Mouse (Mus musculus): ENCODE data around the gene Gria2. TPM values are rescaled to one million over a fixed set of nuclear protein-coding genes. Genes with fewer than 3 reads are reported as not detected.

The Gria2 gene
- polyA plus RNA-seq, 1 experiment from 2014 or later: 5.7 TPM

DNA sequence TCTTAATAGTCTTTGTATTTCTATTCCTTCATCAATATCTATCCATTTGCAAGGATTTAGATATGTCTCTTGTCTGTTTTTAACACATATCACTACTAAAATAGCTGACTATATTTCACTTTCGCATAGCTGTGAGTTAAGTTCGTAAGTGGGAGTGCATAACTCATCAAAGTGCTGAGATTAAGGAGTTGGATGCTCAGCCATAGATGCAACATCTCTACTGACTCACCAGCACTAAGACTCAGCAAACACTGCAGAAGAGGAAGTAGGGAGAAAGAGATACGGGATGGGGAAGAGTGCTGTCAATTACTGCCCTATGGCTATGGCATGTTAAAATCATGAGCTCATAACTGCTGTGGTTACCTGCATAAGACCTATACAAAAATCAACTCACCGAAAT lies 29.4 kb downstream of the Gria2 start:
- H3K27me3 ChIP-seq: no peaks in the 10 kb centered on the region
- no peak overlapping the region for H3K27ac ChIP-seq
- 79% methylated on average over 4 of the region's 4 CpGs for WGBS
- ATAC-seq (ENCODE audit: insufficient number of reproducible peaks, low FRiP score, low TSS enrichment, low read depth): no peak
- no peaks in the 10 kb centered on the region for H3K9me3 ChIP-seq
- no peaks in the 10 kb centered on the region for H3K36me3 ChIP-seq
- H3K9ac ChIP-seq: no peak overlapping the region
- no peak overlapping the region for H3K4me2 ChIP-seq
- no peak overlapping the region for H3K4me3 ChIP-seq
- 0 out of 2 replicates have a peak, but pooled peaks cover 2% of the 10 kb centered on the region for H3K4me1 ChIP-seq

DNA sequence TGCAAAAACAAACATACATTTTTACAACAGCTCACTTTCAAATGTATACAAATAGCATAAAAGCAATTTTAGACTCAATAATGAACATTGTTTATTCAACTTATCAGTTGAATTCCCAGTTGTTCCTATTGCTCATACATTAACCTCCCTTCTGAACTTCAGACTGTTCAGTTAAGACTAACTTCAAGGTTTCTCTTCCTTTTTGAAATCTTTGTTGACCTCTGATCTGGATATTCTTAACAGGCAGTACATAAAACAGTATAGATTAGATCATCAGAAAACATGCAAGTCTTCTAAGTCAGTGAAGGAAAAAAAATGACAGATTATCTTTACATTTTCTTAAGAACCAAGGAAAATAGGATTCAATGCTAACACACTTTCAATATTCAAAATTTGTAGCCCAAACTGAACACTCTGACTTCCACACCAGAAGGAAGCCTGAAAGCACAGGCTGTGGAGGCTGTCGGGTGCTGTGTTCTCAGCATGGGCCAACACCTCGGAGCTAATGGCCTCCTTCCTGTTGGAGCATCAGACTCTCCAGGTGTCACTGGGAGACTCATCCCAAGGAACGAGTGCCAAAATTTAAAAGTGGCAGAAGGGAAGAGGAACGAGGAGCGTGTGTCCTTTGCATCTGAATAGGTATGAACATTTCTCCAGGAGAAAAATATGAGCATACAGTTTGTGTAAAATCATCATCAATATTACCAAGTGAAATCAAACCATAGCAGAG lies 33.0 kb downstream of the Gria2 start:
- no peak overlapping the region for H3K9ac ChIP-seq
- H3K36me3 ChIP-seq: no peaks in the 10 kb centered on the region
- no peak overlapping the region for H3K4me2 ChIP-seq
- H3K4me1 ChIP-seq: 0 out of 2 replicates have a peak, but pooled peaks cover 2% of the 10 kb centered on the region
- ATAC-seq (ENCODE audit: insufficient number of reproducible peaks, low FRiP score, low TSS enrichment, low read depth): no peak
- no peaks in the 10 kb centered on the region for H3K9me3 ChIP-seq
- H3K27ac ChIP-seq: no peak overlapping the region
- H3K4me3 ChIP-seq: no peak overlapping the region
- no peaks in the 10 kb centered on the region for H3K27me3 ChIP-seq
- WGBS: 59% methylated on average over 5 of the region's 5 CpGs

DNA sequence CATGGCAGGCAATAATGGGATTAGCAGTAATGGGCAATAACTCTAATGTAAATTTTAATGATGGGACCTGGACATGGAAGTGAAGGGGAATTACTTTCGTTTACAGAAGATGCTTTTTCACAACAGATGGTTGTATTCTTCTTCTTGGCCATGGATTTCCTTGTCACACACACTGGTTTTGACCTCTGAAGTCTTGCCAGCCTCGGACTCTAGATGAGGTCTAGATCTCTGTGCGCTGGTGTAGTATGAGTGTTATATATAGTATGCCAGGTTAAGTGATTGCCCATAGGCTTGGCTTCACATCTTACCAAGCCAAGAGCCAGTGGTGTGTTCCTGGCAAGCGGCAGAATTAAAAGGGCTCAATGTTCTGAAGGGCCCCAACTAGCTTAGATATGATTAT lies 43.7 kb downstream of the Gria2 start:
- Histone ChIP-seq H3K4me3 (no peak overlapping the region), H3K27ac (no peak overlapping the region)
- ATAC-seq (ENCODE audit: insufficient number of reproducible peaks, low FRiP score, low TSS enrichment, low read depth): no peak

DNA sequence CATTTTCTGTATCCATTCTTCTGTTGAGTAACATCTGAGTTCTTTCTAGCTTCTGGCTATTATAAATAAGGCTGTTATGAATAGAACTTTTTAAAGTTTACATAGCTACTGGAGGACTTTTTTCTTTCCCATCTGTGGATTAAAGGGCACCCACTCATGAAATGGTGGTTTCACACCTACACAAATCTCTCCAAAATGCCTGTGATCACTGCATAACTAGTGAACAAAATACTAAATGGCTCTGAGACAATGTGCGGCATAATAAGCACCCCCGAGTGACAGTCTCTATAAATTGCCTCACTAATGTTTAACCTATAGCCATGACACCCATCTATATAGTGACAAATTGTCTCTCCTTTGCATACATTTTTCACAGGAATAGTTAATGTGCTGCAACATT lies 44.3 kb downstream of the Gria2 start:
- Histone ChIP-seq H3K27ac (no peak overlapping the region), H3K36me3 (no peaks in the 10 kb centered on the region), H3K9me3 (no peaks in the 10 kb centered on the region), H3K9ac (no peak overlapping the region), H3K4me1 (no peaks in the 10 kb centered on the region), H3K4me3 (no peak overlapping the region), H3K27me3 (no peaks in the 10 kb centered on the region), H3K4me2 (no peak overlapping the region)
- ATAC-seq (ENCODE audit: insufficient number of reproducible peaks, low FRiP score, low TSS enrichment, low read depth): no peak
- 94% methylated on average over 2 of the region's 2 CpGs for WGBS

More for the DNA sequence above, 43.7 kb downstream of the Gria2 start:
- no peaks in the 10 kb centered on the region for H3K4me1 ChIP-seq
- H3K27me3 ChIP-seq: no peaks in the 10 kb centered on the region
- 81% methylated on average over 4 of the region's 4 CpGs for WGBS
- H3K4me2 ChIP-seq: no peak overlapping the region
- no peaks in the 10 kb centered on the region for H3K36me3 ChIP-seq
- H3K9ac ChIP-seq: no peak overlapping the region
- H3K9me3 ChIP-seq: no peaks in the 10 kb centered on the region

DNA sequence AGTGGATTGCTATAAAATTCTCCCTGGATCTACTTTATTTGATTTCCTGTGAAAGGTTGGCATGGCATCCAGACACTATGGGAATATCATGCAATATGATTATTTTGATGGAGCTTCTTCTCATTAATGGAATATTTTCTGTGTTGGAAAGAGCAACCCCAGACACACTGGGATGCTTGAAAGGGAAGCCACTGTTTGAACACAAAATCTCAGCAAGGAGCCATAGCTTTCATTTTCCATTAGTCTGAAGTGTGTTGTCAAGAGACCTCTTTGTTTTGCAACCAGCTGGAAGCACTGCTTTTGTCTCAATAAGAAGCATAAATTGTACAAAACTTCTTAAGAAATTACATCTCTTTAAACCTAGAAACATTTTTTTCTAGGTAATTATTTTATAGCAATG lies 51.8 kb downstream of the Gria2 start:
- Histone ChIP-seq H3K9ac (no peak overlapping the region), H3K27ac (no peak overlapping the region), H3K36me3 (no peaks in the 10 kb centered on the region), H3K4me2 (no peak overlapping the region), H3K9me3 (no peaks in the 10 kb centered on the region), H3K4me3 (no peak overlapping the region), H3K4me1 (no peaks in the 10 kb centered on the region), H3K27me3 (no peaks in the 10 kb centered on the region)
- no peak for ATAC-seq (ENCODE audit: insufficient number of reproducible peaks, low FRiP score, low TSS enrichment, low read depth)

DNA sequence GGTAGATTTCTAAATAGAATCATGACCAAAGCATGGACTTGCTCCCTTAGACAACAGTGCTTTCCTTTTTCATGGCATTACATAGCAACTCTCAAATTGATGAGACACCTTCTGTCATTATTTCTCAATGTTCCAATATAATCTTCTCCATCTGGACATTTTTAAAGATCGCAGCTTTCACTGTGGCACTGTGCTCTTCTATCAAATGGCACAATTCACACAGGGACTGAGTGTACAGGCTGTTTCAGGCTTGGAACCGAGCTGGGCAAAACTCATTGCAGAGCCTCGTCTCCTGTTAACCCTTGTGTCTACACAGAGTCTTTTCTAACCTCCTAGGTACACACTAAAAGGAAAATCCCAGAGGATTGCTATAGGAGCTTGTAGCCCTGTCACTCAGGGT lies 77.4 kb downstream of the Gria2 start:
- H3K36me3 ChIP-seq: no peaks in the 10 kb centered on the region
- H3K4me3 ChIP-seq: no peak overlapping the region
- H3K27me3 ChIP-seq: no peaks in the 10 kb centered on the region
- no peaks in the 10 kb centered on the region for H3K9me3 ChIP-seq
- no peak overlapping the region for H3K9ac ChIP-seq
- ATAC-seq (ENCODE audit: insufficient number of reproducible peaks, low FRiP score, low TSS enrichment, low read depth): no peak
- H3K4me1 ChIP-seq: no peaks in the 10 kb centered on the region
- 60% methylated on average over 3 of the region's 3 CpGs for WGBS
- no peak overlapping the region for H3K27ac ChIP-seq
- no peak overlapping the region for H3K4me2 ChIP-seq

DNA sequence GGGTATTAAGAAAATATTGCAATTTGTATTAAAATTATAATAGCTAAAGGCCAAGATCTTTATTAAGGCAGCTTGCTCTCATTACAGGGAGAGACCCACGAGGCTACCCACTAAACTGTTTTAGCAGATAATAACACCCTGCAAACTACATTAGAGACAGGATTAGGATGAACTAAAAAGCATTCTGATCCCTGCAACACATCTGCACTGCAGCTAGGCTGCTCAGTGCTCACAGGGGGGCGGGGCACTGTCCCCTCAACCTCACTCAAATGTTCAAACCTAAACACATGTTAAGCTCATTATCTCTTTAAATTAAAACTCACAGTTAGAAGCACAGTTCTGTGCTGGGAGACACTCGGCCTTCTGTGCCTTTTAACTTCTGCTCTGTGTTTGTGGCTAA lies 89.5 kb downstream of the Gria2 start:
- H3K4me2 ChIP-seq: no peak overlapping the region
- ATAC-seq (ENCODE audit: insufficient number of reproducible peaks, low FRiP score, low TSS enrichment, low read depth): no peak
- H3K27ac ChIP-seq: no peak overlapping the region
- H3K4me3 ChIP-seq: no peak overlapping the region
- H3K9me3 ChIP-seq: no peaks in the 10 kb centered on the region
- WGBS: 24% methylated on average over 3 of the region's 3 CpGs
- H3K36me3 ChIP-seq: no peaks in the 10 kb centered on the region
- no peaks in the 10 kb centered on the region for H3K4me1 ChIP-seq
- no peaks in the 10 kb centered on the region for H3K27me3 ChIP-seq
- H3K9ac ChIP-seq: no peak overlapping the region

DNA sequence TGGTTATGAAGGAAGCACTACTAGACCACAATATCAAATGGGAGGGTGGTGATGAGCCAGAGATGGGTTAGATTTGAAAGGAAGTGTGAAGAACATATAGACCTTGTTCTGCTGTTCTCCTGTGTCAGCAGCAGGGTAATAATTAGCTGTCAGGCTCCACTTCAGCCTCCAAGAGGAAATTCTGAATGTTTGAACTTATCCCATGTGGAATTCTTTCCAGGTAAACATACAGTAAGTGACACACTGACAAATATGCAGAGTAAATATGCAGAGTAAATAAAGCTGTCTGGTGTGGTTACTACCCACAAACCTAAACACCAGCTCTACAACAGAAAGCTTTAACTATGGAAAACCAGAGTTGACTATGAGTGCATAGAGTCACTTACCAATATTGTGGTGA lies 93.6 kb downstream of the Gria2 start:
- no peaks in the 10 kb centered on the region for H3K36me3 ChIP-seq
- H3K4me3 ChIP-seq: no peak overlapping the region
- H3K27ac ChIP-seq: no peak overlapping the region
- no peak for ATAC-seq (ENCODE audit: insufficient number of reproducible peaks, low FRiP score, low TSS enrichment, low read depth)
- H3K9ac ChIP-seq: no peak overlapping the region
- no peaks in the 10 kb centered on the region for H3K27me3 ChIP-seq
- no peak overlapping the region for H3K4me2 ChIP-seq
- no peaks in the 10 kb centered on the region for H3K9me3 ChIP-seq
- no peaks in the 10 kb centered on the region for H3K4me1 ChIP-seq

DNA sequence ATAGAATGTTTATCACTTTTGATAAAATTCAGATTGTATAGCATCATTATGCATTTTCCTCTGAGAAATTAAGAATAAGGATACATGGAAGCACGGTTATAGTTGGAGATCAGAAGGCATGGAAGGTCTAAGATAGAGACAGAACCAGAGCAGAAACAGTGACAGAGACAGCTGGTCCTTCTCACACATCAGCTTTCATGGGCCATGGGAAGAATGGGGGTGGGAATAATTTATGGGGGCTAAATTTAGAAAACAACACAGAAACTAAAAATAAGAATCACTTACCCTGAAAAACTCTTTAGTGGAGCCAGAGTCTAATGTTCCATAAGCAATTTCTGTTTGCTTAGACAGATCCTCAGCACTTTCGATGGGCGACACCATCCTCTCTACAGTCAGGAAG lies 100.5 kb downstream of the Gria2 start:
- no peak overlapping the region for H3K27ac ChIP-seq
- no peaks in the 10 kb centered on the region for H3K9me3 ChIP-seq
- no peaks in the 10 kb centered on the region for H3K36me3 ChIP-seq
- H3K4me3 ChIP-seq: no peak overlapping the region
- WGBS: 95% methylated on average over 3 of the region's 3 CpGs
- H3K27me3 ChIP-seq: no peaks in the 10 kb centered on the region
- H3K4me2 ChIP-seq: no peak overlapping the region
- H3K9ac ChIP-seq: no peak overlapping the region
- ATAC-seq (ENCODE audit: insufficient number of reproducible peaks, low FRiP score, low TSS enrichment, low read depth): no peak
- no peaks in the 10 kb centered on the region for H3K4me1 ChIP-seq

DNA sequence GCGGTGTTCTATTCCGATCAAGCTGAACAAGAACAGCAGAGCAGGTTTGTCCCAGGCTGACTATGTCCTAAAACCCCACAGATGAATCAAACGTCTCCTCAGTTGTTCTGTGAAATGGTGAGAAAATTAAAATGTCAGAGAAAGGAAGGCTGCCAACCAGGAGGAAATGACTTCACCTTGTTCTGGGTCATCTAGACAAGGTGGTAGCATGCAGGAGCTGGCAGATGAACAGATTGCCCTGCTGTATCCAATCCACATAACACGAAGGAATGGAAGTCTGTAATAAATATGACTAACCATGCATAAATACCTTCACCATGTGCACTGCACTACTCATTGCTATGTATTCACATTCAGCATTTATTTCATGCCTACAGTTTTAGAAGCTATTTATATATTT lies 105.1 kb downstream of the Gria2 start:
- Histone ChIP-seq H3K27ac (no peak overlapping the region), H3K9me3 (no peaks in the 10 kb centered on the region), H3K36me3 (no peaks in the 10 kb centered on the region), H3K4me1 (no peaks in the 10 kb centered on the region), H3K4me3 (no peak overlapping the region), H3K27me3 (no peaks in the 10 kb centered on the region), H3K9ac (no peak overlapping the region), H3K4me2 (no peak overlapping the region)
- 73% methylated on average over 4 of the region's 4 CpGs for WGBS
- no peak for ATAC-seq (ENCODE audit: insufficient number of reproducible peaks, low FRiP score, low TSS enrichment, low read depth)

DNA sequence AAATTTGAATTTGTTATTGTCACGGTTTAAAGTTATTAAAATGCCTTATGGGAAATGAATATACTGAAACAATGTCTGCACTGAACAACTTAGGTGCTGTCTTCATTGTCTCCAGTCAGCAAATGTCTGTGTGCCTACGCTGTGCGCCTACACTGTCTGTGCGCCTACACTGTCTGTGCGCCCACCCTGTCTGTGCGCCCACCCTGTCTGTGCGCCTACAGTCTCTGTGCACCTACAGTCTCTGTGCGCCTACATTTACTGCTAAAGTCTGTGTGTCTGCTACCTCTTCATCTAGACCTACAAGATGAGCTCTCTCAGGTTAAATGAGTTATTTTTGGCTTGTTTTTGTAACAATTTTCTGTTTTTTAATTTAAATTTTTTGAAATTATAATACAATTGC lies 107.7 kb downstream of the Gria2 start:
- H3K4me2 ChIP-seq: no peak overlapping the region
- H3K4me1 ChIP-seq: no peaks in the 10 kb centered on the region
- H3K9me3 ChIP-seq: no peaks in the 10 kb centered on the region
- no peak overlapping the region for H3K9ac ChIP-seq
- H3K4me3 ChIP-seq: no peak overlapping the region
- no peaks in the 10 kb centered on the region for H3K27me3 ChIP-seq
- WGBS: 93% methylated on average over 8 of the region's 8 CpGs
- H3K36me3 ChIP-seq: no peaks in the 10 kb centered on the region
- no peak overlapping the region for H3K27ac ChIP-seq
- ATAC-seq (ENCODE audit: insufficient number of reproducible peaks, low FRiP score, low TSS enrichment, low read depth): no peak

DNA sequence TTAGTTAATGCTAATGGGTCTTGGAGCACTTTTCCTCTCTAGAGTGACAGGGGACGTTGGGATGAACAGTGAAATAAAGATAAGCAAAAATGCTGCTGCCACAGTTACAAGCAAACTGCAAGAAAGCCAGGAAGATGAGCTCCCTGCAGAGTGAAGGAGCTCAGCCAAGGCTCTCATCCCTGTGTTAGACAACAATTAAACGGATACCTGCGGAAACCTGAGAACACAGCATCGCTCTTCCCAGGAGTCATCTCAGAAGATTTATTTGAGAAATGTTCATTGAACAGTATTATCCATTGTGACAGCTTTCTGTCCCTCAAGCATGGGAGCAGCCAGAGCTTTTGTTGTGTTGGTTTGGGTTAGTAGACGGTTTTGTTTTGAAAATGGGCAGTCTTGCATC lies 137.5 kb downstream of the Gria2 start:
- Histone ChIP-seq H3K27ac (no peak overlapping the region), H3K27me3 (no peaks in the 10 kb centered on the region), H3K36me3 (no peaks in the 10 kb centered on the region), H3K4me3 (no peak overlapping the region), H3K9ac (no peak overlapping the region), H3K9me3 (no peaks in the 10 kb centered on the region), H3K4me2 (no peak overlapping the region), H3K4me1 (no peaks in the 10 kb centered on the region)
- ATAC-seq (ENCODE audit: insufficient number of reproducible peaks, low FRiP score, low TSS enrichment, low read depth): no peak
- 72% methylated on average over 5 of the region's 5 CpGs for WGBS

DNA sequence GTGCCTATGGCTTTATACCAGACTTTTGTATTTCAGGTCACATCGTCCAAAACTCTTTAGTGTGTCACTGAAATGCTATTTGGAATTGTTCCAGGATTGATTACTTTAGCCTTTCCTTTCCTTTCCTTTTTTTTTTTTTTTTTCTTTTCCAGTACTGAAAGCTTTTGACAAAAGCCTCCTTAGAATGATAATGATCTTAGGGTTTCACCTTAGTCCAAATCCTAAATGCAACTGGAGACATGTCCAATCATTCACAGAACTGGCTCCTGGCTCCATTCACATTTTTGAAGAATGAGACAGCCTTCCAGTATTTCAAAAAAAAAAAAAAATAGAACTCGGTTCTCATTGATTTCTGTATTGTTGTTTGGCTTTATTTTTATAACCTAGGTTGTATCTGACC lies 139.3 kb downstream of the Gria2 start:
- Histone ChIP-seq H3K27me3 (no peaks in the 10 kb centered on the region), H3K9me3 (no peaks in the 10 kb centered on the region), H3K4me2 (no peak overlapping the region), H3K9ac (no peak overlapping the region), H3K36me3 (no peaks in the 10 kb centered on the region), H3K27ac (no peak overlapping the region), H3K4me1 (no peaks in the 10 kb centered on the region), H3K4me3 (no peak overlapping the region)
- ATAC-seq (ENCODE audit: insufficient number of reproducible peaks, low FRiP score, low TSS enrichment, low read depth): no peak
- WGBS: 71% methylated on average over 2 of the region's 2 CpGs

All from limb, embryonic 15.5 days (tissue).